In the genomic region with DNA sequence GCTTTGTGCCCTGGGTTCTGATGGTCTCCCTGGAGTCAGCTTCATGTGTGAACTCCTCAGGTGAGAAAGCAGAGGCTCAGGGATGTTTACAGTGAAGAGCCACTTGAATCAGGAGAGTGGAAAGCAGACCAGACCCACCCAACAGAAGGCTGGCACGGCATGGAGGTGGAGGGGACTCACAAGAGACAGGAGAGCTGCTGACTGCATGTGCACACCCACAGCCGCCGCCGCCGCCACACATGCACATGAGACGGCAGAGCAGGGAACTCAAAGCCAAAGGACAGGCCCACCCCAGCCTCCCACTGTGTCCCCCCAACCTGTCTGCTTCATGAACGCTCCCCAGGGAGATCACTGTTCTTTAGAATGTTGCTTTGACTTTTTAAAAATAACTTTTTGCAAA, we compare ENCODE assay signal across 18 mouse cellular contexts. TPM values are rescaled to one million over a fixed set of nuclear protein-coding genes. Genes with fewer than 3 reads are reported as not detected.
A peak's percentile ranks its signal among the peaks of the same experiment; 100 is the strongest.
DNase-seq lines count a peak whose midpoint lies in the region; ATAC-seq and TF ChIP-seq lines count a peak whose summit lies in the region.
"Had no signal": no experiment of that assay in that cellular context is flagged by ENCODE, and none has a peak within 500 bp of the region (broad histone marks: within the 10 kb centered on the region; RNA-seq: fewer than 3 reads in every experiment).

No protein-coding gene starts in this region.

- DNase-seq in heart, adult 11 months, result no peak
- peak; percentile 47 to 50 for DNase-seq in left cerebral cortex, adult 2 months (ENCODE audit: extremely low spot score in 1 of 2, low spot score in 2 of 2)
- DNase-seq in left cerebral cortex, postnatal 4 days, result no peak
- DNase-seq in left cerebral cortex, postnatal 36 days (ENCODE audit: low spot score in 2 of 2), result peak; percentile 57 to 65
- DNase-seq: adrenal gland, postnatal 25 days; cerebellum, adult 2 months; lung, adult 2 months; lung, postnatal 36 days; spleen, adult 18-20 months; thymus, adult 18-20 months had no signal

- no peak overlapping the region for H3K4me2 ChIP-seq in heart, embryonic 13.5 days
- no peak overlapping the region for H3K4me2 ChIP-seq in intestine, postnatal 0 days (replicated peaks; ENCODE audit: low read depth)
- H3K4me2 ChIP-seq: embryonic facial prominence, embryonic 13.5 days; hindbrain, embryonic 15.5 days had no signal

- peaks cover 38% of the 10 kb centered on the region for H3K4me1 ChIP-seq in heart, embryonic 13.5 days
- H3K4me1 ChIP-seq in cortical plate, adult 2 months (ENCODE audit: control insufficient read depth, insufficient read depth, low read length), result peaks cover 14% of the 10 kb centered on the region
- H3K4me1 ChIP-seq in intestine, postnatal 0 days (replicated peaks; ENCODE audit: control insufficient read depth, insufficient read depth, low read length), result no peaks in the 10 kb centered on the region
- H3K4me1 ChIP-seq: embryonic facial prominence, embryonic 13.5 days had no signal

- H3K9me3 ChIP-seq in heart, embryonic 13.5 days, result no peaks in the 10 kb centered on the region
- no peaks in the 10 kb centered on the region for H3K9me3 ChIP-seq in intestine, postnatal 0 days (ENCODE audit: control insufficient read depth)
- H3K9me3 ChIP-seq: embryonic facial prominence, embryonic 13.5 days; hindbrain, embryonic 15.5 days had no signal

- H3K27ac ChIP-seq in heart, embryonic 13.5 days (replicated peaks), result peak overlapping the region; percentile 85
- peak overlapping the region; percentile 72 for H3K27ac ChIP-seq in left cerebral cortex, adult 2 months
- peak overlapping the region; percentile 36 for H3K27ac ChIP-seq in cortical plate, adult 2 months (ENCODE audit: insufficient read depth, low read length)
- H3K27ac ChIP-seq in intestine, postnatal 0 days (ENCODE audit: low read depth, low read length), result no peak overlapping the region
- H3K27ac ChIP-seq: embryonic facial prominence, embryonic 13.5 days; hindbrain, embryonic 15.5 days; kidney, postnatal 0 days had no signal

- H3K9ac ChIP-seq in heart, embryonic 13.5 days, result no peak overlapping the region; the same call in 1 of the 2 replicates
- no peak overlapping the region for H3K9ac ChIP-seq in intestine, postnatal 0 days (ENCODE audit: low read depth, low read length)
- H3K9ac ChIP-seq: embryonic facial prominence, embryonic 13.5 days; hindbrain, embryonic 15.5 days had no signal

- no peak for TF ChIP-seq POLR2A in cortical plate, adult 2 months (IDR thresholded peaks at IDR 0.05; ENCODE audit: extremely low read depth, insufficient read depth, low read length)

- ATAC-seq in heart, embryonic 13.5 days (ENCODE audit: extremely low read depth, insufficient number of reproducible peaks, low FRiP score, low TSS enrichment), result no peak
- ATAC-seq in intestine, postnatal 0 days, result no peak
- ATAC-seq: intestine, embryonic 16.5 days had no signal

- H3K27me3 ChIP-seq in heart, embryonic 13.5 days (replicated peaks), result no peaks in the 10 kb centered on the region
- H3K27me3 ChIP-seq in intestine, postnatal 0 days (replicated peaks; ENCODE audit: control insufficient read depth, insufficient read depth, low read length), result no peaks in the 10 kb centered on the region
- H3K27me3 ChIP-seq: embryonic facial prominence, embryonic 13.5 days; hindbrain, embryonic 15.5 days had no signal

- intact Hi-C loops in left cerebral cortex, adult 2 months (cut with DNase I), result loop anchor here (1.0 kb wide), 1 partner anchor 16 kb away; no protein-coding TSS in a partner anchor
- intact Hi-C loops in left cerebral cortex, postnatal 4 days (cut with DNase I), result no loop called here
- intact Hi-C loops in left cerebral cortex, postnatal 36 days (cut with DNase I), result no loop called here

- peaks cover 25% of the 10 kb centered on the region for H3K36me3 ChIP-seq in heart, embryonic 13.5 days
- no peaks in the 10 kb centered on the region; the same call in 1 of the 2 replicates for H3K36me3 ChIP-seq in intestine, postnatal 0 days (ENCODE audit: control insufficient read depth, insufficient read depth)
- H3K36me3 ChIP-seq: embryonic facial prominence, embryonic 13.5 days had no signal

- no peak for TF ChIP-seq CTCF in left cerebral cortex, adult 2 months (IDR thresholded peaks at IDR 0.05)
- no peak for TF ChIP-seq CTCF in cortical plate, adult 2 months (IDR thresholded peaks at IDR 0.05; ENCODE audit: extremely low read depth, insufficient read depth, low read length)
- no peak for TF ChIP-seq CTCF in intestine, postnatal 0 days (IDR thresholded peaks at IDR 0.05; ENCODE audit: low read depth)

- no peak overlapping the region for H3K4me3 ChIP-seq in heart, embryonic 13.5 days
- no peak overlapping the region for H3K4me3 ChIP-seq in left cerebral cortex, adult 2 months
- H3K4me3 ChIP-seq in cortical plate, adult 2 months (ENCODE audit: insufficient read depth, low read length), result no peak overlapping the region
- H3K4me3 ChIP-seq in intestine, postnatal 0 days (ENCODE audit: low read depth, low read length), result no peak overlapping the region
- H3K4me3 ChIP-seq: embryonic facial prominence, embryonic 13.5 days; hindbrain, embryonic 15.5 days had no signal

- WGBS in heart, embryonic 13.5 days, result 67% methylated on average over 7 of the region's 7 CpGs
- WGBS in intestine, postnatal 0 days, result 83% methylated on average over 7 of the region's 7 CpGs

RNA-seq across cellular contexts. Expression of a gene that starts 8.8 kb away (rescaled TPM):
- 13.9 and 14.2 TPM in 2 replicates for polyA plus RNA-seq in heart, embryonic 13.5 days (2015; fragmentation: Nextera tagmentation; extraction: Ambion mirVana)
- total RNA-seq in left cerebral cortex, adult 2 months (2021), result 10 to 100 TPM; 26.8 to 29.3 TPM
- total RNA-seq in left cerebral cortex, postnatal 4 days (2021), result 10 to 100 TPM; 18.1 to 18.3 TPM
- 34.5 and 36.4 TPM in 2 replicates for polyA plus RNA-seq in cortical plate, adult 2 months (2012; rRNA removed)
- 10 to 100 TPM; 27.3 to 33.7 TPM for total RNA-seq in left cerebral cortex, postnatal 36 days (2021)
- 3.1 and 3.8 TPM in 2 replicates for polyA plus RNA-seq in intestine, postnatal 0 days (2015; fragmentation: Nextera tagmentation; extraction: Ambion mirVana)
- total RNA-seq: neutrophil, adult 5-6 weeks had no signal

RNA-seq across cellular contexts. Expression of a gene that starts 19.5 kb away (rescaled TPM):
- 29.3 and 32.8 TPM in 2 replicates for polyA plus RNA-seq in heart, embryonic 13.5 days (2015; fragmentation: Nextera tagmentation; extraction: Ambion mirVana)
- total RNA-seq in left cerebral cortex, adult 2 months (2021), result 1 to 10 TPM; 9.0 to 9.7 TPM
- under 1 TPM; 0.70 to 0.92 TPM for total RNA-seq in left cerebral cortex, postnatal 4 days (2021)
- polyA plus RNA-seq in cortical plate, adult 2 months (2012; rRNA removed), result 3.2 and 3.7 TPM in 2 replicates
- 1 to 10 TPM; 3.7 to 8.8 TPM for total RNA-seq in left cerebral cortex, postnatal 36 days (2021)
- 6.1 and 6.2 TPM in 2 replicates for polyA plus RNA-seq in intestine, postnatal 0 days (2015; fragmentation: Nextera tagmentation; extraction: Ambion mirVana)

RNA-seq across cellular contexts. Expression of a gene that starts 46.8 kb away (rescaled TPM):
- polyA plus RNA-seq in heart, embryonic 13.5 days (2015; fragmentation: Nextera tagmentation; extraction: Ambion mirVana), result 24.5 and 25.1 TPM in 2 replicates
- total RNA-seq in left cerebral cortex, adult 2 months (2021), result 100 to 1,000 TPM; 268 to 280 TPM
- 100 to 1,000 TPM; 327 to 335 TPM for total RNA-seq in left cerebral cortex, postnatal 4 days (2021)
- 97.6 and 99.1 TPM in 2 replicates for polyA plus RNA-seq in cortical plate, adult 2 months (2012; rRNA removed)
- 100 to 1,000 TPM; 257 to 259 TPM for total RNA-seq in left cerebral cortex, postnatal 36 days (2021)
- 17.7 and 18.9 TPM in 2 replicates for polyA plus RNA-seq in intestine, postnatal 0 days (2015; fragmentation: Nextera tagmentation; extraction: Ambion mirVana)

Comparison
In these comparisons a context has a peak if more than half of its experiments do, and no peak if none do; other contexts are left out.
1. DNase-seq: peak in left cerebral cortex, adult 2 months (2 of 2) and left cerebral cortex, postnatal 36 days (2 of 2); none in heart, adult 11 months (single experiment) and left cerebral cortex, postnatal 4 days (single experiment).